17 mouse cellular contexts compared by ENCODE assay signal in the genomic region with DNA sequence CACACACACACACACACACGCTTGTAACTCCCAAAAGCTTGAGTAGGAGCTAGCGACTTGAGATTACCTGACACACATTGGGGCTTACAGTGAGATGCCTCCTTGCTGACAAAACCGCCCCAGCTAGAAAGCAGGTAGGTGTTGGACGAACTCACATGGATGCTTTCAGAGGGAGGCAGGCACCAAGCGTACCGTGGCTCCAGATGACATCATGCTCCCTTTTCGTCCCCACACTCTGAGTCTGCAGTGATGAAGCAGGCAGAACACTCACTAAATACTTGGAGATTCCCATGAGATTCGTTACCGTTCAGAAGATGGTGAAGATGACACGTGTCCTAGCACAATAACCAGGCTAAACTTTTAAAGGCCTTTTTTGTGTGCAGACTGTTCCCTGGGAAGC.
"Had no signal": no experiment of that assay in that cellular context is flagged by ENCODE, and none has a peak within 500 bp of the region (broad histone marks: within the 10 kb centered on the region; RNA-seq: fewer than 3 reads in every experiment).

No protein-coding gene starts in this region.

- ATAC-seq: liver, embryonic 12.5 days; liver, postnatal 0 days; lung, postnatal 0 days; midbrain, embryonic 13.5 days; midbrain, embryonic 15.5 days; midbrain, embryonic 16.5 days had no signal

- DNase-seq: left cerebral cortex, postnatal 4 days; liver; liver, embryonic 13.5 days; liver, postnatal 0 days; lung, adult 18-20 months; lung, adult 2 months; lung, embryonic 14.5 days; lung, postnatal 10 days; lung, postnatal 14 days; lung, postnatal 36 days; lung, postnatal 4 days; midbrain, embryonic 14.5 days had no signal
